Mouse (Mus musculus) thymus, adult 2 months (tissue): ENCODE measurements around the gene Tmem184a. TPM values are rescaled to one million over a fixed set of nuclear protein-coding genes. Genes with fewer than 3 reads are reported as not detected.

Experiments used
- DNase-seq: peaks from one replicate; pipeline ENCODE4 v3.0.0; 2021
- H3K27ac ChIP-seq: fragments of 200-500 bp; 2 replicates; pipeline ENCODE4 v1.5.1; 2012; ENCODE audit warnings: low read length, control low read depth; ENCODE audit not compliant: control insufficient read depth, insufficient read depth
- H3K27me3 ChIP-seq: fragments of 200-500 bp; 2 replicates; pipeline ENCODE4 v1.6.1; 2012; ENCODE audit warnings: mild to moderate bottlenecking, low read length, moderate library complexity, mixed read lengths; ENCODE audit not compliant: control insufficient read depth, insufficient read depth
- H3K36me3 ChIP-seq: fragments of 200-500 bp; 2 replicates; pipeline ENCODE4 v1.6.1; 2012; ENCODE audit warnings: mild to moderate bottlenecking, low read length, moderate library complexity; ENCODE audit not compliant: control insufficient read depth, insufficient read depth
- H3K4me1 ChIP-seq: fragments of 200-500 bp; replicated peaks from 2 replicates; pipeline ENCODE4 v1.6.1; 2012; ENCODE audit warnings: low read length; ENCODE audit not compliant: control insufficient read depth, insufficient read depth
- H3K4me3 ChIP-seq: fragments of 200-500 bp; 2 replicates; pipeline ENCODE4 v1.5.1; 2012; ENCODE audit warnings: mild to moderate bottlenecking, low read length, control low read depth, moderate library complexity; ENCODE audit not compliant: control insufficient read depth, insufficient read depth
- CTCF ChIP-seq: fragments of 200-500 bp; IDR thresholded peaks from 2 replicates; pipeline ENCODE4 v1.5.1; 2012; ENCODE audit warnings: mild to moderate bottlenecking, control low read depth, low read length, moderate library complexity, borderline replicate concordance; ENCODE audit not compliant: control insufficient read depth, poor library complexity, insufficient read depth; ENCODE audit errors: extremely low read depth
- POLR2A ChIP-seq: fragments of 200-500 bp; IDR thresholded peaks from 2 replicates; pipeline ENCODE4 v1.6.1; 2012; ENCODE audit warnings: mild to moderate bottlenecking, low read length, control low read depth, moderate library complexity; ENCODE audit not compliant: control insufficient read depth, poor library complexity, insufficient read depth; ENCODE audit errors: extremely low read depth
- WGBS: fragments of 180-500 bp; shearing (Covaris S2); methylation state at CpG from one replicate; pipeline ENCODE4 v1.1.7; 2018; 5-methylcytosine and 5-hydroxymethylcytosine counted together
- polyA plus RNA-seq: library from polyadenylated mRNA; depleted of rRNA; stranded (reverse); fragments of >200 nt; gene quantifications from 2 replicates; pipeline ENCODE4 v1.2.3, GENCODE M21; 2012; rRNA removed

Gene Tmem184a
- polyA plus RNA-seq, 1 experiment: 7.6 TPM

DNA sequence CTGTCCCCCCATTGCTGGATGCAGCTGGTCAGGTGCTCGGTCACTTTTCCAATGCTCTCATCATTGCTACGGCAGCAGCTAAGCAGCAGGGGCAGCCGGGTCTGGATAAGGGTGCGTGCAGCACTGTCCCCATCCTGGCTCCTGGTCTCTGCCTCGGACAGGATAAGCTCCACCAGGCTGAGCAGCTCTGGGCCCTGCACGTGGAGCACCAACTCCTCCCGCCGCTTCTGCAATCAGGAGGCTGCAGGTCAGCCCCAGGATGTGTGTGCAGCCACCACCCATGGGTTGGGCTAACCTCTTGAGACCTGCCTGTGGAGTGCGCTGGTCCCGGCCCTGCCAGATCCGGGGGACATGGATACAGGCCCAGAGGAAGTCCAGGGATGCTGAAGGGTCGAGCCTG is 63.6 kb downstream of the Tmem184a start:
- peaks cover 30% of the 10 kb centered on the region for H3K36me3 ChIP-seq
- WGBS: 96% methylated on average over 12 of the region's 12 CpGs
- H3K4me1 ChIP-seq: no peaks in the 10 kb centered on the region
- H3K4me3 ChIP-seq: no peak overlapping the region
- no peak overlapping the region for H3K27ac ChIP-seq
- TF ChIP-seq CTCF (no peak), POLR2A (no peak)
- DNase-seq: no peak
- no peaks in the 10 kb centered on the region for H3K27me3 ChIP-seq

DNA sequence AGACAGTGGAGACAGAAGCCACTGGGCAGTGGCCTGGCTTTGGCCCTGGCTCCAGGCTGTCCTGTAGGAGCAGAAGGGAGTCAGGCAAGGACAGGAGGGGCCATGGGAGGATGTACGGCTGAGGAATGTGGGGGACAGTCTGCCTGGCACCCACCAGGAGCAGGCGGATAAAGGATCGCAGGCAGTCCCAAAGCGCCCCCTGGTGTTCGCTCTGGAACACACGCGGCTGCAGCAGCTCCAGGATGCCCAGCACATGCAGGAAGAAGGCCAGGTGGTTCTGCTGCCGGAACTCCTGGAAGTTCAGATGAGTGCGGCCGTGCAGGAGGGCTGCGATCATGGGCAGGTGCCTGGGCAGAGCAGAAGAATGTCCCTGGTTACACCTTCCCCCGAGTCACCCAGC is 65.0 kb downstream of the Tmem184a start:
- Histone ChIP-seq H3K27ac (no peak overlapping the region), H3K4me1 (no peaks in the 10 kb centered on the region), H3K36me3 (peaks cover 26% of the 10 kb centered on the region), H3K4me3 (no peak overlapping the region), H3K27me3 (no peaks in the 10 kb centered on the region)
- DNase-seq: peak; percentile 42
- TF ChIP-seq CTCF (peak; percentile 89), POLR2A (no peak)
- WGBS: 62% methylated on average over 12 of the region's 12 CpGs

Other genes with a start within 250 kb of the Tmem184a start
- gene Micall2, start 83.6 kb downstream of the Tmem184a start, polyA plus RNA-seq: 6.3 and 6.7 TPM in 2 replicates
- 214 and 251 TPM in 2 replicates for gene Ints1, start 44.2 kb downstream of the Tmem184a start, polyA plus RNA-seq
- 43.9 and 44.2 TPM in 2 replicates for gene Mafk, start 28.4 kb downstream of the Tmem184a start, polyA plus RNA-seq
- not detected in 2 replicates for gene Gm26938, start 6.5 kb upstream of the Tmem184a start, polyA plus RNA-seq
- 43.9 and 51.6 TPM in 2 replicates for gene Psmg3, start 7.0 kb upstream of the Tmem184a start, polyA plus RNA-seq
- gene Elfn1, start 88.0 kb upstream of the Tmem184a start, polyA plus RNA-seq: 0.77 and 0.96 TPM in 2 replicates